Mouse (Mus musculus) colon, adult 2 months (tissue): ENCODE measurements around the gene Vmn2r11. TPM values are rescaled to one million over a fixed set of nuclear protein-coding genes. Genes with fewer than 3 reads are reported as not detected.

Source experiments
- polyA plus RNA-seq: library from polyadenylated mRNA; depleted of rRNA; stranded (reverse); fragments of >200 nt; gene quantifications from 2 replicates; pipeline ENCODE4 v1.2.3, GENCODE M21; 2012; rRNA removed

The Vmn2r11 gene
- not detected in 2 replicates for polyA plus RNA-seq

DNA sequence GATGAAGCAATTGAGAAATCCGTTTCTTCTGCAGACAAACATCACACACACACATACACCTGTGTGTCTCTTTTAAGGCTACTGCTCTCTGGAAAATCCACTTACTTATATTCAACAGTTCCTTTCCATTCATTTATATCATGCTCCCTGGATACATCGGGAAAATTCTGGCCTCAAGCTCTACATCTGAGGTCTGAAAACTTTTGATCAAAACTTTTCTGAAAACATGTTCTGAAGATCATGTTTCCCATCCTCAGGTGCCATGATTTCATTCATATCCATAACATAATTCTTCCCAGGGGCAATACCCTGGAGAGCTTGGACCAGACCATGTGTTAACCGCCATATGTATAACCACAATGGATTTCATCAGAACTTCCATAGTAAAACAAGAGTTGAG, at the start of gene Vmn2r11:
Gene Vmn2r11, minus strand, starts transcription at position 101 of the 400 bp plus-strand sequence.

DNA sequence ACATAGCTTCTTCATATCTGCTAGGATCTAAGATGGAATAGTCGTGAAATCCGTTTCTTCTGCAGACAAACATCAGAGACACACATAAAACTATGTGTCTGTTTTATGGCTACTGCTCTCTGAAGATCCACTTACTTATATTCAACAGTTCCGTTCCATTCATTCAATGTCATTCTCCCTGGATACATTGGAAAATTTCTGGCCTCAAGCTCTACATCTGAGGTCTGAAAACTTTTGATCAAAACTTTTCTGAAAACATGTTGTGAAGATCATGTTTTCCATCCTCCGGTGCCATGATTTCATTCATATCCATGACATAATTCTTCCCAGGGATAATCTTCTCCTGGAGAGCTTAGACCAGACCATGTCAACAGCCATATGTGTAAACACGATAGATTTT, 38.5 kb upstream of the Vmn2r11 start, which contains the start of gene Vmn2r12:
Gene Vmn2r12, minus strand, starts transcription at position 101 of the 400 bp plus-strand sequence.

DNA sequence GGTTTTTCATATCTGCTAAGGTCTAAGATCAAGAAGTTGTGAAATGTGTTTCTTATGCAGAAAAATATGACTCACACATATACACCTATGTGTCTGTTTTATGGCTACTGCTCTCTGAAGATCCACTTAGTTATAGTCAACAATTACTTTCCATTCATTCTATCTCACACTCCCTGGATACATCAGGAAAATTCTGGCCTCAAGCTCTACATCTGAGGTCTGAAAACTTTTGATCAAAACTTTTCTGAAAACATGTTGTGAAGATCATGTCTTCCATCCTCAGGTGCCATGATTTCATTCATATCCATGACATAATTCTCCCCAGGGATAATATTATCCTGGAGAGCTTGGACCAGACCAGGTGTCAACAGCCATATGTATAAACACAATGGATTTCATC, 52.9 kb downstream of the Vmn2r11 start, which contains the start of gene Vmn2r10:
Gene Vmn2r10, minus strand, starts transcription at position 101 of the 400 bp plus-strand sequence.

Other genes with a start within 250 kb of the Vmn2r11 start
- gene Vmn2r9, start 207.0 kb downstream of the Vmn2r11 start, polyA plus RNA-seq = not detected in 2 replicates
- not detected in 2 replicates for gene Vmn2r10, start 53.0 kb downstream of the Vmn2r11 start, polyA plus RNA-seq
- gene Vmn2r12, start 38.4 kb upstream of the Vmn2r11 start, polyA plus RNA-seq = not detected in 2 replicates
- not detected in 2 replicates for gene Vmn2r13, start 132.6 kb upstream of the Vmn2r11 start, polyA plus RNA-seq
- gene Vmn2r14, start 165.1 kb upstream of the Vmn2r11 start, polyA plus RNA-seq = not detected in 2 replicates
- not detected in 2 replicates for gene Vmn2r15, start 238.1 kb upstream of the Vmn2r11 start, polyA plus RNA-seq